Mouse (Mus musculus): ENCODE data around the gene Sorbs1. TPM values are rescaled to one million over a fixed set of nuclear protein-coding genes. Genes with fewer than 3 reads are reported as not detected.

Sorbs1 gene
- polyA plus RNA-seq, 1 experiment from 2014 or later, result 73.8 TPM

DNA sequence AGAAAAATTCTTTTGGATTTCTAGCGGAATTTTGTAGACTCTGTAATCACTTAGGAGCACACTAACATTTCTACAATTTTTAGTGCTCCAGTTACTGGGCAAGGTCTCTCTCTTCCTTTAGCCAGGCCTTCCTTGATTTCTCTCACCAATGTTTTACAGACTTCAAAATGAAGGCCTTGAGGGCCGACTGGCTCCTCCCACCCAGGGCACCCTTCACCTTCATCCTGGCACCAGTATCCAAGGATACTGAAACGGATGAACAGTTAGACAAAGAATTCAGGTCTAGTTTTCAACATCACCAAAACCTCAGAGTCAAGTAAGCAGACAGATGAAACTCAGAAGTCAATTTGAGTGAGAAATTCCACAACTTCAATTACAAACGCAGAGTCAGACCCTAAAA, 109.6 kb downstream of the Sorbs1 start:
- Histone ChIP-seq H3K27me3 (replicated peaks; ENCODE audit: control insufficient read depth, insufficient read depth, low read length) (no peaks in the 10 kb centered on the region), H3K4me3 (ENCODE audit: low read depth, low read length) (no peak overlapping the region), H3K36me3 (ENCODE audit: control insufficient read depth, insufficient read depth) (no peaks in the 10 kb centered on the region), H3K4me1 (replicated peaks; ENCODE audit: control insufficient read depth, insufficient read depth, low read length) (peaks cover 6% of the 10 kb centered on the region; the same call in 1 of the 2 replicates), H3K9ac (ENCODE audit: low read depth, low read length) (no peak overlapping the region), H3K4me2 (replicated peaks; ENCODE audit: low read depth) (no peak overlapping the region), H3K27ac (ENCODE audit: low read depth, low read length) (no peak overlapping the region), H3K9me3 (ENCODE audit: control insufficient read depth) (no peaks in the 10 kb centered on the region)
- 87% methylated on average over 4 of the region's 4 CpGs for WGBS
- no peak for TF ChIP-seq CTCF (IDR thresholded peaks at IDR 0.05; ENCODE audit: low read depth)
- no peak for ATAC-seq

DNA sequence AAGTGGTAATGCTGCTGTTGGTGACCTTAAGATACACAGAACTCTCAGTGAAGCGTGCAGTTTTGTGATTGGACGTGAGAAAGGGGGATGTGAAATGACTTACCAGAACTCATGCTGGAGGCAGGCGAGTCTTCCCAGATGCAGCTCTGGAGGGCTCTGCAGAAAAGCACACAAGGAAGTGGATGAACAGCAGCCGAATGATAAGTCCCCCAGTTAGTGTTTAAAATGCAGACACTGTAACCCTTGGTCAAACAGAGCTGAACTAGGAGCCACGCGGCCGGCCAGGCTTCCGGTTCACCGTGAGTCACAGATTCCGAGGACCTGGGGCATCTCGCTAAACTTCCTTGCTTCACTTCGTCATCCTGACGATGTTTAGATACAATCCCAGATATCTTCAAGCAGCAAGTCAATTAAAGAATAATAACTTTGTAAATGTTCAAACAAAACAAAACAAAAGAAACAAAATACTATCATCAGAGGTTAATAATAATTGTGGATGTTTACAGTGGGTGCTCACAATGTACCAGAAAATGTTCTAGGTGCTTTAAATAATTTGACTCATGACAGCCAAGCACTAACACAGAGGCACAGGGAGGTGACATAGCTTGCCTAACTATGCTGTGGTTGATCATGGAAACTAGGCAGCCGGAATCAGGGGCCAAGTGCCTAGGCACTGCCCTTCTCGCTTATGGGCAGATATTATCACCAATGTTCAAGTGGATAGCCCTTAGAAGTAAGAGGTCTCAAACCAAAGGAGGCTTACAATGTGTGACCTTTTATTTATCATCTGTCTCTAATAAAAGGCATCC, 111.2 kb downstream of the Sorbs1 start:
- ATAC-seq, result no peak; the same call in 1 of the 2 replicates
- no peak overlapping the region for H3K9ac ChIP-seq (ENCODE audit: low read depth, low read length)
- H3K9me3 ChIP-seq (ENCODE audit: control insufficient read depth), result no peaks in the 10 kb centered on the region
- peaks cover 6% of the 10 kb centered on the region; the same call in 1 of the 2 replicates for H3K4me1 ChIP-seq (replicated peaks; ENCODE audit: control insufficient read depth, insufficient read depth, low read length)
- TF ChIP-seq CTCF (IDR thresholded peaks at IDR 0.05; ENCODE audit: low read depth), result no peak
- 18% methylated on average over 15 of the region's 15 CpGs for WGBS
- H3K27me3 ChIP-seq (replicated peaks; ENCODE audit: control insufficient read depth, insufficient read depth, low read length), result no peaks in the 10 kb centered on the region
- 0 out of 2 replicates have a peak overlapping the region, but pooled peaks have one; percentile 21 for H3K27ac ChIP-seq (ENCODE audit: low read depth, low read length)
- no peak overlapping the region for H3K4me3 ChIP-seq (ENCODE audit: low read depth, low read length)
- H3K4me2 ChIP-seq (replicated peaks; ENCODE audit: low read depth), result peak overlapping the region; percentile 24; the same call in 1 of the 2 replicates
- H3K36me3 ChIP-seq (ENCODE audit: control insufficient read depth, insufficient read depth), result peaks cover 10% of the 10 kb centered on the region; the same call in 1 of the 2 replicates

DNA sequence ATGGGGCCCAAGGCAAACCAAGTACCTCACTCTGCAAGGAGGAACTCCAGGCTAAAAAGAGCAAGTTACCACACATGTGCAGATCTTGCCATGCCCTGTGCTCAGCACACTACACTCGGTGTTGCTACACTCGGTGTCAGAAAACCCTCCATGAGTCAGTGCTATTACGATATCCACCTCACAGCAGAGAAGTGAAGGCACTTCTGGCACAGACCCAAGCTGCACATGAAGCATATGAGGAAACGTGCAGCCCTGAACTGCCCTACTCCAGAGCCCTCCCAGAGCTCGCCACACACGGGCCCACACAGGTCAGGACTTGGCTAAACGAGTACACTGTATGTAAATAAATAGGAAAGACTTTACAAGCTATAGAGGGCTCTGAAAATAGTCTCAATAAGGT, 112.4 kb downstream of the Sorbs1 start:
- Histone ChIP-seq H3K4me2 (replicated peaks; ENCODE audit: low read depth) (no peak overlapping the region), H3K36me3 (ENCODE audit: control insufficient read depth, insufficient read depth) (peaks cover 13% of the 10 kb centered on the region; the same call in 1 of the 2 replicates), H3K4me3 (ENCODE audit: low read depth, low read length) (no peak overlapping the region), H3K9me3 (ENCODE audit: control insufficient read depth) (no peaks in the 10 kb centered on the region), H3K9ac (ENCODE audit: low read depth, low read length) (no peak overlapping the region), H3K27ac (ENCODE audit: low read depth, low read length) (no peak overlapping the region), H3K4me1 (replicated peaks; ENCODE audit: control insufficient read depth, insufficient read depth, low read length) (peaks cover 6% of the 10 kb centered on the region; the same call in 1 of the 2 replicates), H3K27me3 (replicated peaks; ENCODE audit: control insufficient read depth, insufficient read depth, low read length) (no peaks in the 10 kb centered on the region)
- no peak for TF ChIP-seq CTCF (IDR thresholded peaks at IDR 0.05; ENCODE audit: low read depth)
- ATAC-seq, result peak; percentile 81
- WGBS, result 26% methylated on average over 7 of the region's 7 CpGs

DNA sequence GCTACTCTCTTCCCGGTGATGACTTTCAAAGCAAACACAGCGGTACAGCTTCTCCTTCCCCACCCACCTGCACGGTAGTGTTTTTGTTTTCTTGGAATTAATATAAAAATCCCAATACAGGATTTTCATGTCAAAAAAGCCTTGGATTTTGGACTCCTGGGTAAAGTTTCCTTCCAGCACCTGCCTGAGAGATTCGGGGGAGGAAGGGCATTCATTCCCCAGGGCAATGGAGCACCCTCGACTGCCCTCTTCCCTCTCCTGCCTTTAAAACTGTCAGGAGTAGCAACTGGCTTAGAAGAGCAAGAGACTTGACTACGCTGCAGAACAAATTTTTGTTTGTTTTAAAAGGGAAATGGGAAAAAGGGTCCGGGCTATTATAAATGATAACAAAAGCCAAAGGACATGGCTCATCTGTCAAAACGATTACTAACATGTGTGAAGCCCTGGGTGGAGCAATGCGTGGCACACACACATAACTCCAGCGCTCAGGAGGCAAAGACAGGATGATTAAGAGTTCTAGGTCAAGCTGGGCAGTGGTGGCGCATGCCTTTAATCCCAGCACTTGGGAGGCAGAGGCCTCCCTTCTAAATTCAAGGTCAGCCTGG, 113.1 kb downstream of the Sorbs1 start:
- 62% methylated on average over 11 of the region's 11 CpGs for WGBS
- Histone ChIP-seq H3K27ac (ENCODE audit: low read depth, low read length) (no peak overlapping the region), H3K4me1 (replicated peaks; ENCODE audit: control insufficient read depth, insufficient read depth, low read length) (peaks cover 5% of the 10 kb centered on the region; the same call in 1 of the 2 replicates), H3K9ac (ENCODE audit: low read depth, low read length) (no peak overlapping the region), H3K4me3 (ENCODE audit: low read depth, low read length) (no peak overlapping the region), H3K9me3 (ENCODE audit: control insufficient read depth) (no peaks in the 10 kb centered on the region), H3K27me3 (replicated peaks; ENCODE audit: control insufficient read depth, insufficient read depth, low read length) (no peaks in the 10 kb centered on the region), H3K4me2 (replicated peaks; ENCODE audit: low read depth) (no peak overlapping the region), H3K36me3 (ENCODE audit: control insufficient read depth, insufficient read depth) (peaks cover 13% of the 10 kb centered on the region; the same call in 1 of the 2 replicates)
- no peak for TF ChIP-seq CTCF (IDR thresholded peaks at IDR 0.05; ENCODE audit: low read depth)
- no peak for ATAC-seq

DNA sequence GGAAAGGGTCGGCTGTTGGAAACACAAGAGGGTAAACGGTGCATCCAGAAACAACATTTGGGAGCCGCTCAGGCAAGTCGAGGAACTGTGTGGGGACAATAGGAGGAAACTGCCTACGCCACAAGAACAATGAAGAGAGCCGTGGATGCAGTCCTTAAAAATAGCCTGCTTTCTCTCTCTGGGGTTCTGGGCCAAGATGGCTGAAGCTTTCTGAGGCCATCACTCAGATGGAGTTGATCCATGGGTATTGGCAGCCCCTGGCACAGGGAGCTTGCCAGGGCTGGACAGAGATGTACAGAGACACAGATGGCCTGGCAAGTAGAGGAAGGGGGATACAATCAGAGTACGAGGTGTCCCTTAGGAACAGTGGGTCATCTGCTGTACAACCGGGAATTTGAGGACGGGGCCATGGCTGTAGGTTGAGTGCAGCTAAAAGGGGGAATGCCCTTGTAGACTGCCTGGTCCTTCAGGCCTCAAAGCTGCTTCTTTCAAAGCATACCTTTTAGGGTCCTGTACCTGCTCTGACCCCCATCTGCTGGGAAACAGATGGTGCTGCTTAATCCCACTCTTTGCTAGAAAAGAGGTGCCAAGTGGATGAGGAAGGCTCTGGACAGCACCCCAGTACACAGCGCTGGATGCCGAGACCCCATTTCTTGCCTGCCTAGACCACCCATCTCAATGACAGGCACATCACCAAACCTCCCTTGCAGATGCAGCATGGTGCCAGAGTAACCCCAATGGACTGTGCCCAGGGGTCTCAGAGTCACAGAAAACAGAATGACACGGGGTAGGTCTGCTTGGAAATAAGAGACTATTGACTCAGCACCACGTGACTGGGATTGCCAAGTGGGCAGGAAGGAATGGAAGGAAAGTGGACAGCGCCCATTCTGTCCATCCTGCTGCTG, 117.6 kb downstream of the Sorbs1 start:
- H3K9ac ChIP-seq (ENCODE audit: low read depth, low read length), result no peak overlapping the region
- H3K4me1 ChIP-seq (replicated peaks; ENCODE audit: control insufficient read depth, insufficient read depth, low read length), result no peaks in the 10 kb centered on the region
- peak overlapping the region; percentile 60 for H3K27ac ChIP-seq (ENCODE audit: low read depth, low read length)
- no peak overlapping the region for H3K4me3 ChIP-seq (ENCODE audit: low read depth, low read length)
- no peak for TF ChIP-seq CTCF (IDR thresholded peaks at IDR 0.05; ENCODE audit: low read depth)
- H3K36me3 ChIP-seq (ENCODE audit: control insufficient read depth, insufficient read depth), result peaks cover 19% of the 10 kb centered on the region; the same call in 1 of the 2 replicates
- 76% methylated on average over 14 of the region's 14 CpGs for WGBS
- no peak overlapping the region for H3K4me2 ChIP-seq (replicated peaks; ENCODE audit: low read depth)
- no peaks in the 10 kb centered on the region for H3K27me3 ChIP-seq (replicated peaks; ENCODE audit: control insufficient read depth, insufficient read depth, low read length)
- ATAC-seq, result no peak
- H3K9me3 ChIP-seq (ENCODE audit: control insufficient read depth), result no peaks in the 10 kb centered on the region

Measured in intestine, postnatal 0 days (tissue).